Mouse (Mus musculus): ENCODE results near the gene 1700123L14Rik. TPM values are rescaled to one million over a fixed set of nuclear protein-coding genes. Genes with fewer than 3 reads are reported as not detected.

1700123L14Rik gene
- polyA plus RNA-seq, 1 experiment from 2014 or later: not detected

Other genes starting within 250 kb of the 1700123L14Rik start
- 11.7 and 13.4 TPM in 2 replicates for gene Fam19a1, start 53.1 kb downstream of the 1700123L14Rik start, polyA plus RNA-seq (2015; fragmentation: Nextera tagmentation; extraction: Ambion mirVana)